Mouse (Mus musculus) ES-Bruce4 (cell line): ENCODE measurements at regions not wholly inside any gene's neighbourhood (a gene's known extent, or its start where the extent isn't known, plus 50 kb on each side); places are given as distances from the start of the nearest gene placed in this dataset.

Source experiments
- CTCF ChIP-seq: IDR thresholded peaks from one replicate; pipeline ENCODE4 v1.8.1; 2011; ENCODE audit warnings: low read depth, low read length
- POLR2A ChIP-seq: IDR thresholded peaks from one replicate; pipeline ENCODE4 v1.8.1; 2011; ENCODE audit warnings: low read length; ENCODE audit not compliant: insufficient read depth

DNA sequence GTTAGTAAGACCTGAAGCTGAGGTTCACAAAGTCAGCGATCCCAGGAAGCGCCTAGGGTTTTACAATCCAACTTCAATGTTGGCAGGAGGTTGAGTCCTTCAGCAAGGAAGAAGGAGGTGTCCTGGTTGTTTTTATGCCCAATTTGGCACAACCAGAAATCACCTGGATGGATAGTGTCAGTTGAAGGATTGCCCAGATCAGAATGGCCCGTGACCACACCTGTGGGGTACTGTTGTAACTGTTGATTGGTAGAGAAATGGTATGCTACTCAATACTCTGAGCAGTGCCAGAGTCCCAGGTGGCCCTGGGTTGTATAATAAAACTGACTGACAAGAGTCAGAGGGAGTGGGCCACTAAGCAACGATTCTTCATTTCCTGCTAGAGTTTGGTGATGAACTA, 140.2 kb downstream of the Cartpt start:
- TF ChIP-seq CTCF = no peak
- TF ChIP-seq POLR2A = no peak
